Mouse (Mus musculus) erythroblast, embryonic 14.5 days (primary cell): ENCODE measurements around the gene Arl15. TPM values are rescaled to one million over a fixed set of nuclear protein-coding genes. Genes with fewer than 3 reads are reported as not detected.

Experiments used
- H3K27me3 ChIP-seq: 2 replicates; pipeline ENCODE4 v1.6.1; 2012; ENCODE audit warnings: inconsistent platforms; ENCODE audit not compliant: control insufficient read depth
- H3K36me3 ChIP-seq: 2 replicates; pipeline ENCODE4 v1.6.1; 2012; ENCODE audit warnings: mild to moderate bottlenecking, inconsistent platforms; ENCODE audit not compliant: control insufficient read depth
- H3K4me1 ChIP-seq: 2 replicates; pipeline ENCODE4 v1.6.1; 2012; ENCODE audit warnings: inconsistent platforms; ENCODE audit not compliant: control insufficient read depth
- H3K4me3 ChIP-seq: replicated peaks from 2 replicates; pipeline ENCODE3; 2012; ENCODE audit warnings: moderate library complexity, mild to moderate bottlenecking, inconsistent platforms
- H3K9me3 ChIP-seq: 2 replicates; pipeline ENCODE4 v1.6.1; 2012; ENCODE audit warnings: low read length, inconsistent platforms, mixed read lengths; ENCODE audit not compliant: control insufficient read depth
- GATA1 ChIP-seq: IDR thresholded peaks from 2 replicates; pipeline ENCODE4 v1.6.1; 2012; ENCODE audit warnings: low read length, inconsistent platforms, mixed read lengths
- TAL1 ChIP-seq: IDR thresholded peaks from 3 replicates; pipeline ENCODE4 v1.6.1; 2012; ENCODE audit warnings: low read length, inconsistent platforms, mixed read lengths
- polyA plus RNA-seq: library from polyadenylated mRNA; stranded (reverse); fragments of >175 nt; gene quantifications from 2 replicates; pipeline ENCODE4 v1.2.3, GENCODE M21; 2012

Arl15 gene
- polyA plus RNA-seq, 1 experiment: not detected

DNA sequence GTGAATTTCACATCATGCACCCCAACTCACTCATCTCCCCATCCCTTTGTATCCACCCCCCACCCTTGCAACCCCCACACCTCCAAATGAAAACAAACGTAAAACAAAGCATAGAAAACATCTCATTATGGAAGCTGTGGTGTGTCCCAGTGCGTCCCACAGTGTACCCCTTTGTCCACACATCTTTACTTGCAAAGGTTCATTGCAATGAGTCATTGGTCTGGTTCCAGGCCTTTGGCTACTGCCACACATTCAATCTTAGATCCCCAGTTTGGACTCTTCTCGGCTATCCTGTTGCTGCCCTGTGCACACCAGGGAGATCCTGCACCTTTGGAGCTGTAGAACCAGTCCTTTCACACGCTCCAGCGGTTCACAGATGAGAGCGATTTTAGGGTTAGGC lies 41.6 kb downstream of the Arl15 start:
- peaks cover 11% of the 10 kb centered on the region for H3K36me3 ChIP-seq
- TF ChIP-seq TAL1 (no peak), GATA1 (no peak)
- no peaks in the 10 kb centered on the region for H3K27me3 ChIP-seq
- H3K4me1 ChIP-seq: peaks cover 7% of the 10 kb centered on the region
- no peaks in the 10 kb centered on the region for H3K9me3 ChIP-seq
- H3K4me3 ChIP-seq: no peak overlapping the region

- TF ChIP-seq GATA1 (no peak), TAL1 (no peak)
- Histone ChIP-seq H3K36me3 (peaks cover 13% of the 10 kb centered on the region), H3K27me3 (no peaks in the 10 kb centered on the region), H3K4me3 (no peak overlapping the region), H3K9me3 (no peaks in the 10 kb centered on the region), H3K4me1 (peaks cover 27% of the 10 kb centered on the region)
Measured at GRCm38 (mm10) chr13:113838601-113839576, 44.6 kb downstream of the Arl15 start.

- Histone ChIP-seq H3K4me3 (no peak overlapping the region), H3K36me3 (peaks cover 13% of the 10 kb centered on the region), H3K4me1 (peaks cover 41% of the 10 kb centered on the region), H3K9me3 (no peaks in the 10 kb centered on the region), H3K27me3 (no peaks in the 10 kb centered on the region)
- TF ChIP-seq TAL1 (no peak), GATA1 (no peak)
Measured at GRCm38 (mm10) chr13:113840421-113840820, 46.1 kb downstream of the Arl15 start.

DNA sequence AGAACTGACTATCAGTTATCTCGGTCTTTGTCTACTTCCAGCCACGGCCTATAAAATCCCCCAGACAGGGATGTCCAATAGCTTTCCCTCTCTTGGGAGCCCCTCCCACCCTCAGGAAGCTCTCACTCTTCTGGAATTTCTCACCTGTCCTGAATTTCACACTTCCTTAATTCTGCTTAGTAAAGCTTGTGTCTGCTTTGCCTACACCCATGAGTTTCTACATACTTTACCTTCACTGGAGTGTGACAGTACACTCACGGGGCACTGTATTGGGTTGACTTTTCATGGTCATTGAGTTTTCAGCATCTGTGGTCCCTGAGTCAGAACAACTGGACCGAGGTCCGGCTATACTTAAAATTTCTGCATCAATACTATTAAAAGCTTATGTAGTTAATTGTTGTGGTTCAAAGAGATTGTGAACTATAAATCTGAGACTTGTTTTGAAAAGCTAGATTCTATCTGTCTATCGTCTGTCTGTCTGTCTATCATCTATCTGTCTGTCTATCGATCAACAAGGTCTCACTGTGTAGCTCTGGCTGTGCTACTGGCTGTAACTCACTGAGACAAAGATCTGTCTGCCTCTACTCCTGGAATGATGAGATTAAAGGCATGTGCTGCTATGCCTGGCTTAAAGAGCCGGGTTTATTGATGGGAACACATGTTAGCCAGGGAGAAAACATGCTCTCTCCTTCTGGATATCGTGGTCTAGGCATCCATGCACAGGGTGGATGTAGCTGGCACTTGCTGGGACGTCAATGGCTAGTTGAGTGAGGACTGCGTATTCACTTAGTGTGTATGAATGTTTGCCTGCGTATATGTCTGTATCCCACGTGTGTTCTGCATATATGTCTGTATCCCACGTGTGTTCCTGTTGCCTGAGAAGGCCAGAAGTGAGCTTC lies 48.4 kb downstream of the Arl15 start:
- Histone ChIP-seq H3K9me3 (no peaks in the 10 kb centered on the region), H3K4me3 (peak overlapping the region; percentile 6), H3K36me3 (peaks cover 26% of the 10 kb centered on the region), H3K27me3 (no peaks in the 10 kb centered on the region), H3K4me1 (peaks cover 59% of the 10 kb centered on the region)
- no peak for TF ChIP-seq TAL1
- TF ChIP-seq GATA1: no peak

DNA sequence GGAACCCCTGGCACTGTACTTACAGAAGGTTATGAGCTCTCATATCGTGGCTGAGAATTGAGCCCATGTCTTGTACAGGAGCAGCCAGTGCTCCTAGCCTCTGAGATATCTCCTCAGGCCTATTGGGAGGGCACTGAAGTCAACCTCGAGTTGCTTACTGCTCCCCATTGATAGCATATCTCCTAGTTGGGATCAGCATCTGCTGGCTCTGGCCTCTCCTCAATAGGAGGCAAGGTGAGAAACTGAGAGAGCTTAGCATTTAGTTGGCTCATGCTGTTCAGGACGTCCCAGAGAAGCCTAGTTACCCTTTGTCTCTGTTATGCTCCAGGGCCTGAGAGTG lies 49.0 kb downstream of the Arl15 start:
- Histone ChIP-seq H3K4me3 (peak overlapping the region; percentile 6), H3K27me3 (no peaks in the 10 kb centered on the region), H3K4me1 (peaks cover 64% of the 10 kb centered on the region)

DNA sequence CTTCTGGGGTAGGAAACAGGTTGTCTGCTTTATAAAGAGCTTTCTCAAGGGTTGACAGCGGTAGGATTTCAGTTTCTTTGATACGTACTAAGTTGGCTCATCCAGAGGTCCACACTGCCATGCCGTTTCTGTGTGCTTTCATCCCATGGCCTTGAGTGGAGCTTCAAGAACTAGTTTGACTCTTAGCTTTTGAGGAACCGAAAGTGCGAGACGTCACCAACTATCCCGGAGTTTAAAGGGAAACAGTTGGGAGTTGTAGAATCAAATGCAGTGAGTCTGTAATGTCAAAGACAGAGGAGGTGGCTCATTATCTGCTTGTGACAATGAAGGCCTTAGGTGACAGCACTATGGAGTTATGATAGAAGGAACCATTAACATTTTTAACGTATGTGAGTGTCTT lies 49.6 kb downstream of the Arl15 start:
- H3K9me3 ChIP-seq: no peaks in the 10 kb centered on the region
- TF ChIP-seq GATA1: no peak
- TF ChIP-seq TAL1: no peak
- no peaks in the 10 kb centered on the region for H3K27me3 ChIP-seq
- peaks cover 68% of the 10 kb centered on the region for H3K4me1 ChIP-seq
- H3K4me3 ChIP-seq: no peak overlapping the region
- H3K36me3 ChIP-seq: peaks cover 26% of the 10 kb centered on the region

More for the DNA sequence above, 49.0 kb downstream of the Arl15 start:
- H3K36me3 ChIP-seq: peaks cover 26% of the 10 kb centered on the region
- H3K9me3 ChIP-seq: no peaks in the 10 kb centered on the region
- TF ChIP-seq TAL1 (peak; percentile 67), GATA1 (peak; percentile 44; the same call in 1 of the 2 replicates)

- H3K27me3 ChIP-seq: no peaks in the 10 kb centered on the region
- peaks cover 21% of the 10 kb centered on the region for H3K36me3 ChIP-seq
- peaks cover 77% of the 10 kb centered on the region for H3K4me1 ChIP-seq
- TF ChIP-seq GATA1: no peak
- TF ChIP-seq TAL1: no peak
- no peaks in the 10 kb centered on the region for H3K9me3 ChIP-seq
- no peak overlapping the region for H3K4me3 ChIP-seq
Measured at GRCm38 (mm10) chr13:113844717-113845116, 50.4 kb downstream of the Arl15 start.

- no peak for TF ChIP-seq GATA1
- TF ChIP-seq TAL1: no peak
- H3K36me3 ChIP-seq: peaks cover 20% of the 10 kb centered on the region
- peaks cover 82% of the 10 kb centered on the region for H3K4me1 ChIP-seq
Measured at GRCm38 (mm10) chr13:113845229-113845628, 50.9 kb downstream of the Arl15 start.

GRCm38 (mm10) chr13:113846413-113846812 lies 52.1 kb downstream of the Arl15 start:
- TF ChIP-seq GATA1 (no peak), TAL1 (no peak)
- Histone ChIP-seq H3K4me3 (no peak overlapping the region), H3K4me1 (peaks cover 91% of the 10 kb centered on the region), H3K27me3 (no peaks in the 10 kb centered on the region), H3K9me3 (no peaks in the 10 kb centered on the region), H3K36me3 (peaks cover 16% of the 10 kb centered on the region)

More at GRCm38 (mm10) chr13:113845229-113845628, 50.9 kb downstream of the Arl15 start:
- no peak overlapping the region for H3K4me3 ChIP-seq
- no peaks in the 10 kb centered on the region for H3K27me3 ChIP-seq
- H3K9me3 ChIP-seq: no peaks in the 10 kb centered on the region
